In the genomic region with DNA sequence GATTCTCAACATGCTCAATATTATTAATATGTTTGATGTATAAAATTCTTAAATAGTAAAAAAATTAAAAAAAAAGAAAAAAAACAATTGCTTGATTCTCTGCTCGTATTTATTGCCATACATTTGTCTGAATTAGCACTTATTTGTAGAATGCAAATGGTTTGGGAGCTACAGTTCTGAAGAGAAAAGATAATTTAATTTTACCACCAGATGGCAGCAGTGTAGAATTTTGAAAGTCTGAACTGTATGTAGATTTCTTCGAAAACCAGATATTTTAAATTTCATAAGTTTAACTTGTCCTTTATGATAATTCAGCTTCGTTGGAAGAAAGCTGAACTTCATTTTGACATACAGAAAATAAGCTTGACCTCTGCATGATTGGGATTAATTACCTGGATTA, we compare ENCODE assay signal across 14 mouse cellular contexts.
DNase-seq lines count a peak whose midpoint lies in the region; ATAC-seq and TF ChIP-seq lines count a peak whose summit lies in the region.
"Had no signal": no experiment of that assay in that cellular context is flagged by ENCODE, and none has a peak within 500 bp of the region (broad histone marks: within the 10 kb centered on the region; RNA-seq: fewer than 3 reads in every experiment).

No protein-coding gene starts in this region.

- 50% methylated on average over 3 of the region's 3 CpGs for WGBS in neural tube, embryonic 11.5 days
- 46% methylated on average over 3 of the region's 3 CpGs for WGBS in neural tube, embryonic 15.5 days
- 30% methylated on average over 3 of the region's 3 CpGs for WGBS in stomach, postnatal 0 days

- no peak overlapping the region for H3K9ac ChIP-seq in neural tube, embryonic 11.5 days (ENCODE audit: low read length)
- H3K9ac ChIP-seq in neural tube, embryonic 15.5 days (replicated peaks), result no peak overlapping the region
- no peak overlapping the region for H3K9ac ChIP-seq in stomach, postnatal 0 days (ENCODE audit: low read length)

- H3K4me1 ChIP-seq in neural tube, embryonic 11.5 days (ENCODE audit: control insufficient read depth, insufficient read depth, low read length), result no peaks in the 10 kb centered on the region
- H3K4me1 ChIP-seq in neural tube, embryonic 15.5 days, result no peaks in the 10 kb centered on the region
- no peaks in the 10 kb centered on the region for H3K4me1 ChIP-seq in stomach, postnatal 0 days (replicated peaks; ENCODE audit: control insufficient read depth, insufficient read depth)

- no peak overlapping the region for H3K27ac ChIP-seq in neural tube, embryonic 11.5 days (ENCODE audit: low read depth, low read length)
- no peak overlapping the region for H3K27ac ChIP-seq in neural tube, embryonic 15.5 days (replicated peaks)
- H3K27ac ChIP-seq in stomach, postnatal 0 days (replicated peaks), result no peak overlapping the region
- H3K27ac ChIP-seq: macrophage had no signal

- TF ChIP-seq CTCF in stomach, postnatal 0 days (IDR thresholded peaks at IDR 0.05; ENCODE audit: low read depth), result peak; percentile 52

- H3K4me3 ChIP-seq in neural tube, embryonic 11.5 days (ENCODE audit: low read depth, low read length), result no peak overlapping the region
- H3K4me3 ChIP-seq in neural tube, embryonic 15.5 days (replicated peaks), result no peak overlapping the region
- no peak overlapping the region for H3K4me3 ChIP-seq in stomach, postnatal 0 days (ENCODE audit: low read depth, low read length)

- no peak for TF ChIP-seq EP300 in stomach, postnatal 0 days (optimal IDR thresholded peaks at IDR 0.05)

- DNase-seq in kidney, adult 9 months, result peak; percentile 4
- DNase-seq in kidney, postnatal 10 days, result no peak
- no peak for DNase-seq in neural tube, embryonic 11.5 days (ENCODE audit: low spot score)
- peak; percentile 1 for DNase-seq in embryo, embryonic 11.5 days (ENCODE audit: low read depth, low spot score)
- DNase-seq in stomach, postnatal 0 days (ENCODE audit: low spot score), result no peak
- no peak for DNase-seq in adrenal gland, postnatal 14 days
- DNase-seq in gastrocnemius, postnatal 14 days, result no peak
- DNase-seq: adrenal gland, adult 2 months; cerebellum, adult 18-20 months; kidney, postnatal 4 days; spleen, adult 18-20 months; thymus, postnatal 25 days had no signal

- no peaks in the 10 kb centered on the region for H3K9me3 ChIP-seq in neural tube, embryonic 11.5 days (ENCODE audit: control insufficient read depth, low read length)
- H3K9me3 ChIP-seq in neural tube, embryonic 15.5 days (replicated peaks), result no peaks in the 10 kb centered on the region
- H3K9me3 ChIP-seq in stomach, postnatal 0 days (ENCODE audit: control insufficient read depth, low read length), result no peaks in the 10 kb centered on the region

- no peak overlapping the region for H3K4me2 ChIP-seq in neural tube, embryonic 11.5 days (ENCODE audit: low read depth)
- H3K4me2 ChIP-seq in neural tube, embryonic 15.5 days, result no peak overlapping the region
- no peak overlapping the region for H3K4me2 ChIP-seq in stomach, postnatal 0 days (replicated peaks; ENCODE audit: low read depth)

- intact Hi-C loops in gastrocnemius, postnatal 14 days (cut with DNase I; ENCODE audit: low total_unique reads), result loop anchor here (5.0 to 10.0 kb wide), 2 partner anchors 691 to 1514 kb away; no protein-coding TSS in a partner anchor

- ATAC-seq in neural tube, embryonic 11.5 days (ENCODE audit: insufficient read depth, low FRiP score, low TSS enrichment), result 0 out of 2 replicates have a peak, but pooled peaks have one; percentile 55
- ATAC-seq in neural tube, embryonic 15.5 days (ENCODE audit: low FRiP score), result no peak
- no peak for ATAC-seq in stomach, postnatal 0 days (ENCODE audit: low FRiP score, low TSS enrichment)

- H3K27me3 ChIP-seq in neural tube, embryonic 11.5 days (ENCODE audit: control insufficient read depth, insufficient read depth, low read length), result no peaks in the 10 kb centered on the region
- no peaks in the 10 kb centered on the region for H3K27me3 ChIP-seq in neural tube, embryonic 15.5 days (replicated peaks)
- H3K27me3 ChIP-seq in stomach, postnatal 0 days (ENCODE audit: control insufficient read depth, insufficient read depth, low read length), result no peaks in the 10 kb centered on the region

- no peaks in the 10 kb centered on the region for H3K36me3 ChIP-seq in neural tube, embryonic 11.5 days (ENCODE audit: control insufficient read depth, insufficient read depth, low read length)
- H3K36me3 ChIP-seq in neural tube, embryonic 15.5 days, result no peaks in the 10 kb centered on the region
- H3K36me3 ChIP-seq in stomach, postnatal 0 days (ENCODE audit: control insufficient read depth, insufficient read depth, low read length), result no peaks in the 10 kb centered on the region

Comparison
In these comparisons a context has a peak if more than half of its experiments do, and no peak if none do; other contexts are left out.
1. DNase-seq: peak in kidney, adult 9 months (single experiment) and embryo, embryonic 11.5 days (single experiment); none in kidney, postnatal 10 days (single experiment), neural tube, embryonic 11.5 days (single experiment), stomach, postnatal 0 days (single experiment), adrenal gland, postnatal 14 days (single experiment) and gastrocnemius, postnatal 14 days (single experiment).